Mouse (Mus musculus) heart, embryonic 10.5 days (tissue): ENCODE measurements around the gene Eif2b4. TPM values are rescaled to one million over a fixed set of nuclear protein-coding genes. Genes with fewer than 3 reads are reported as not detected.

Experiments used
- polyA plus RNA-seq: library from polyadenylated mRNA; unstranded; fragments of >200 nt; fragmentation: Nextera tagmentation; extraction: Ambion mirVana; gene quantifications from 2 replicates; pipeline ENCODE4 v1.2.1, GENCODE M21; 2016

Eif2b4 gene
- polyA plus RNA-seq, 1 experiment from 2014 or later: 77.6 TPM

Other genes with a start within 250 kb of the Eif2b4 start
- gene Cgref1, start 247.8 kb downstream of the Eif2b4 start, polyA plus RNA-seq: 5.5 and 6.0 TPM in 2 replicates
- gene Preb, start 233.1 kb downstream of the Eif2b4 start, polyA plus RNA-seq: 118 and 124 TPM in 2 replicates
- 0.11 and 0.17 TPM in 2 replicates for gene Tcf23, start 224.8 kb downstream of the Eif2b4 start, polyA plus RNA-seq
- 79.7 and 87.6 TPM in 2 replicates for gene Atraid, start 145.1 kb downstream of the Eif2b4 start, polyA plus RNA-seq
- 9.9 and 11.3 TPM in 2 replicates for gene Slc5a6, start 144.5 kb downstream of the Eif2b4 start, polyA plus RNA-seq
- 42.7 and 50.9 TPM in 2 replicates for gene Cad, start 138.7 kb downstream of the Eif2b4 start, polyA plus RNA-seq
- gene Dnajc5g, start 87.1 kb downstream of the Eif2b4 start, polyA plus RNA-seq: not detected in 2 replicates
- 0.62 and 0.67 TPM in 2 replicates for gene Slc30a3, start 85.2 kb downstream of the Eif2b4 start, polyA plus RNA-seq
- gene Trim54, start 76.7 kb downstream of the Eif2b4 start, polyA plus RNA-seq: 17.0 and 23.8 TPM in 2 replicates
- gene Ucn, start 54.6 kb downstream of the Eif2b4 start, polyA plus RNA-seq: not detected in 2 replicates
- gene Mpv17, start 39.2 kb downstream of the Eif2b4 start, polyA plus RNA-seq: 77.3 and 87.3 TPM in 2 replicates
- gene Gm29609, start 13.5 kb downstream of the Eif2b4 start, polyA plus RNA-seq: 0.77 and 1.00 TPM in 2 replicates
- 67.1 and 81.9 TPM in 2 replicates for gene Gtf3c2, start 13.3 kb downstream of the Eif2b4 start, polyA plus RNA-seq
- 133 TPM in 2 replicates for gene Snx17, start 203 bp downstream of the Eif2b4 start, polyA plus RNA-seq
- 7.3 and 11.0 TPM in 2 replicates for gene Zfp513, start 8.9 kb upstream of the Eif2b4 start, polyA plus RNA-seq
- gene Ppm1g, start 27.3 kb upstream of the Eif2b4 start, polyA plus RNA-seq: 148 and 151 TPM in 2 replicates
- 149 and 153 TPM in 2 replicates for gene Nrbp1, start 47.4 kb upstream of the Eif2b4 start, polyA plus RNA-seq
- 0.28 TPM in 1 of 2 replicates, not detected in the other for gene Gm9970, start 47.8 kb upstream of the Eif2b4 start, polyA plus RNA-seq
- gene Krtcap3, start 58.3 kb upstream of the Eif2b4 start, polyA plus RNA-seq: 10.2 and 13.1 TPM in 2 replicates
- 28.6 and 31.1 TPM in 2 replicates for gene Ift172, start 97.7 kb upstream of the Eif2b4 start, polyA plus RNA-seq
- 30.2 and 51.9 TPM in 2 replicates for gene Fndc4, start 102.7 kb upstream of the Eif2b4 start, polyA plus RNA-seq
- 0.15 and 0.63 TPM in 2 replicates for gene Gckr, start 104.0 kb upstream of the Eif2b4 start, polyA plus RNA-seq